27 mouse cellular contexts compared by ENCODE assay signal in genomic region chr10:12630933-12631332, GRCm38 (mm10).
"Had no signal": no experiment of that assay in that cellular context is flagged by ENCODE, and none has a peak within 500 bp of the region (broad histone marks: within the 10 kb centered on the region; RNA-seq: fewer than 3 reads in every experiment).

No protein-coding gene starts in this region.

- H3K4me3 ChIP-seq: embryonic facial prominence, embryonic 10.5 days; embryonic facial prominence, embryonic 12.5 days; embryonic facial prominence, embryonic 13.5 days; embryonic facial prominence, embryonic 15.5 days; erythroblast, embryonic 14.5 days; forebrain, embryonic 10.5 days; forebrain, embryonic 12.5 days; forebrain, embryonic 13.5 days; forebrain, embryonic 15.5 days; gastrocnemius, adult 2 months; heart, adult 2 months; heart, embryonic 10.5 days had no signal

- H3K27ac ChIP-seq: embryonic facial prominence, embryonic 10.5 days; embryonic facial prominence, embryonic 12.5 days; embryonic facial prominence, embryonic 13.5 days; embryonic facial prominence, embryonic 15.5 days; forebrain, embryonic 10.5 days; forebrain, embryonic 12.5 days; forebrain, embryonic 13.5 days; forebrain, embryonic 15.5 days; gastrocnemius, adult 2 months; heart, adult 2 months; heart, embryonic 10.5 days had no signal

- H3K36me3 ChIP-seq: forebrain, embryonic 12.5 days; forebrain, embryonic 15.5 days had no signal

- H3K4me2 ChIP-seq: embryonic facial prominence, embryonic 12.5 days; embryonic facial prominence, embryonic 13.5 days; embryonic facial prominence, embryonic 15.5 days; forebrain, embryonic 12.5 days; forebrain, embryonic 13.5 days; forebrain, embryonic 15.5 days had no signal

- H3K9me3 ChIP-seq: embryonic facial prominence, embryonic 10.5 days; embryonic facial prominence, embryonic 12.5 days; embryonic facial prominence, embryonic 13.5 days; embryonic facial prominence, embryonic 15.5 days; forebrain, embryonic 10.5 days; forebrain, embryonic 12.5 days; forebrain, embryonic 13.5 days; forebrain, embryonic 15.5 days; heart, embryonic 10.5 days had no signal

- H3K27me3 ChIP-seq: embryonic facial prominence, embryonic 12.5 days; embryonic facial prominence, embryonic 13.5 days; embryonic facial prominence, embryonic 15.5 days; forebrain, embryonic 12.5 days; forebrain, embryonic 13.5 days; forebrain, embryonic 15.5 days had no signal

- H3K4me1 ChIP-seq: embryonic facial prominence, embryonic 10.5 days; embryonic facial prominence, embryonic 12.5 days; embryonic facial prominence, embryonic 13.5 days; embryonic facial prominence, embryonic 15.5 days; forebrain, embryonic 10.5 days; forebrain, embryonic 12.5 days; forebrain, embryonic 13.5 days; forebrain, embryonic 15.5 days; heart, embryonic 10.5 days had no signal

- ATAC-seq: forebrain, embryonic 13.5 days; forebrain, embryonic 14.5 days; forebrain, embryonic 15.5 days; forebrain, embryonic 16.5 days; forebrain, postnatal 0 days had no signal

- H3K9ac ChIP-seq: embryonic facial prominence, embryonic 12.5 days; embryonic facial prominence, embryonic 13.5 days; embryonic facial prominence, embryonic 15.5 days; forebrain, embryonic 12.5 days; forebrain, embryonic 13.5 days; forebrain, embryonic 15.5 days; forebrain, postnatal 0 days had no signal

- DNase-seq: cerebellum, adult 9-10 months; cerebellum, adult 9-11 months; cerebellum, postnatal 10 days; cerebellum, postnatal 14 days; cerebellum, postnatal 25 days; embryo, embryonic 11 days; forebrain, postnatal 0 days; gastrocnemius, adult 2 months; gastrocnemius, postnatal 10 days; gastrocnemius, postnatal 14 days; gastrocnemius, postnatal 25 days; gastrocnemius, postnatal 36 days; heart, adult 11 months; heart, adult 18-20 months; heart, adult 2 months had no signal
